Mouse (Mus musculus): ENCODE results near the gene Svs4. TPM values are rescaled to one million over a fixed set of nuclear protein-coding genes. Genes with fewer than 3 reads are reported as not detected.

Svs4 gene
- polyA plus RNA-seq, 1 experiment from 2014 or later = not detected

DNA sequence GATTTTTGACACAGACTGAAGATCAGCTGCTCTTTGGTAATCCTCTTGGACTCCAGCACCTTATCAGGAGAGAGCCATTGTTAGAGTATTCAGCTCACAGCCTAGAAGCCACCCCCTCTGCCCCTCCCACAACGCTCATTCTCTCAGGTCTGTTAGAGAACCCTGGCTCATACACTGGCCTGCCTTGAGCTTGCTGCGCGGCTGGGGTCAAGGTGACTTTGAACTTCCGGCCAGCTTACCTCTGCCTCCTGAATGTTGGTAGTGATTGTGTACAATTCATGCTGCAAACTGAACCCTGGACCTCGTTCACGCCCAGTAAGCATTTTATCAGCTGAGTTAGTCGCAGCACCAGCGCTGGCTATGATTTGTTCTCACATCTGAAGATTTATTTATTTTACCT, 45.6 kb downstream of the Svs4 start:
- ATAC-seq (ENCODE audit: insufficient read depth) (no peak), DNase-seq (no peak)
- no peaks in the 10 kb centered on the region for H3K9me3 ChIP-seq (ENCODE audit: low read depth, low read length)
- H3K4me1 ChIP-seq (ENCODE audit: insufficient read depth) = no peaks in the 10 kb centered on the region
- H3K4me3 ChIP-seq (ENCODE audit: low read depth, low read length) = no peak overlapping the region
- H3K4me2 ChIP-seq = no peak overlapping the region
- no peaks in the 10 kb centered on the region for H3K27me3 ChIP-seq (ENCODE audit: insufficient read depth, low read length)
- WGBS = 69% methylated on average over 8 of the region's 8 CpGs
- H3K27ac ChIP-seq (ENCODE audit: low read depth) = no peak overlapping the region
- H3K9ac ChIP-seq = no peak overlapping the region
- no peaks in the 10 kb centered on the region for H3K36me3 ChIP-seq (ENCODE audit: insufficient read depth)
- no peak for TF ChIP-seq CTCF (IDR thresholded peaks at IDR 0.05; ENCODE audit: low read depth)

GRCm38 (mm10) chr2:164228361-164229070, 49.7 kb downstream of the Svs4 start:
- Histone ChIP-seq H3K4me3 (ENCODE audit: low read depth, low read length) (no peak overlapping the region), H3K9ac (no peak overlapping the region), H3K27me3 (ENCODE audit: insufficient read depth, low read length) (no peaks in the 10 kb centered on the region), H3K36me3 (ENCODE audit: insufficient read depth) (no peaks in the 10 kb centered on the region), H3K4me2 (no peak overlapping the region), H3K4me1 (ENCODE audit: insufficient read depth) (no peaks in the 10 kb centered on the region), H3K9me3 (ENCODE audit: low read depth, low read length) (no peaks in the 10 kb centered on the region), H3K27ac (ENCODE audit: low read depth) (no peak overlapping the region)
- no peak for ATAC-seq (ENCODE audit: insufficient read depth)
- no peak for TF ChIP-seq CTCF (IDR thresholded peaks at IDR 0.05; ENCODE audit: low read depth)
- 81% methylated on average over 8 of the region's 8 CpGs for WGBS
- no peak for DNase-seq

Other genes with a start within 250 kb of the Svs4 start
- 30.7 and 33.7 TPM in 2 replicates for gene Stk4, start 208.1 kb downstream of the Svs4 start, polyA plus RNA-seq (2014; fragmentation: Nextera tagmentation; extraction: Ambion mirVana)
- gene Tomm34, start 207.3 kb downstream of the Svs4 start, polyA plus RNA-seq (2014; fragmentation: Nextera tagmentation; extraction: Ambion mirVana) = 54.2 and 54.4 TPM in 2 replicates
- gene Kcns1, start 107.3 kb downstream of the Svs4 start, polyA plus RNA-seq (2014; fragmentation: Nextera tagmentation; extraction: Ambion mirVana) = not detected in 2 replicates
- gene Wfdc5, start 95.7 kb downstream of the Svs4 start, polyA plus RNA-seq (2014; fragmentation: Nextera tagmentation; extraction: Ambion mirVana) = not detected in 2 replicates
- gene Wfdc12, start 87.9 kb downstream of the Svs4 start, polyA plus RNA-seq (2014; fragmentation: Nextera tagmentation; extraction: Ambion mirVana) = not detected in 2 replicates
- gene Wfdc15a, start 78.3 kb downstream of the Svs4 start, polyA plus RNA-seq (2014; fragmentation: Nextera tagmentation; extraction: Ambion mirVana) = not detected in 2 replicates
- not detected in 2 replicates for gene Wfdc15b, start 56.8 kb downstream of the Svs4 start, polyA plus RNA-seq (2014; fragmentation: Nextera tagmentation; extraction: Ambion mirVana)
- gene Svs2, start 40.0 kb downstream of the Svs4 start, polyA plus RNA-seq (2014; fragmentation: Nextera tagmentation; extraction: Ambion mirVana) = not detected in 2 replicates
- not detected in 2 replicates for gene Svs3b, start 21.8 kb downstream of the Svs4 start, polyA plus RNA-seq (2014; fragmentation: Nextera tagmentation; extraction: Ambion mirVana)
- not detected in 2 replicates for gene Svs3a, start 10.8 kb upstream of the Svs4 start, polyA plus RNA-seq (2014; fragmentation: Nextera tagmentation; extraction: Ambion mirVana)
- not detected in 2 replicates for gene Svs6, start 38.3 kb upstream of the Svs4 start, polyA plus RNA-seq (2014; fragmentation: Nextera tagmentation; extraction: Ambion mirVana)
- not detected in 2 replicates for gene Svs5, start 54.3 kb upstream of the Svs4 start, polyA plus RNA-seq (2014; fragmentation: Nextera tagmentation; extraction: Ambion mirVana)
- 0.73 and 0.86 TPM in 2 replicates for gene Slpi, start 110.6 kb upstream of the Svs4 start, polyA plus RNA-seq (2014; fragmentation: Nextera tagmentation; extraction: Ambion mirVana)
- gene Rbpjl, start 124.7 kb upstream of the Svs4 start, polyA plus RNA-seq (2014; fragmentation: Nextera tagmentation; extraction: Ambion mirVana) = 4.9 and 5.1 TPM in 2 replicates
- gene Matn4, start 126.7 kb upstream of the Svs4 start, polyA plus RNA-seq (2014; fragmentation: Nextera tagmentation; extraction: Ambion mirVana) = 5.5 and 6.7 TPM in 2 replicates
- gene Sdc4, start 165.4 kb upstream of the Svs4 start, polyA plus RNA-seq (2014; fragmentation: Nextera tagmentation; extraction: Ambion mirVana) = 101 and 103 TPM in 2 replicates
- gene Sys1, start 178.5 kb upstream of the Svs4 start, polyA plus RNA-seq (2014; fragmentation: Nextera tagmentation; extraction: Ambion mirVana) = 65.6 and 68.7 TPM in 2 replicates
- gene Gm20458, start 182.5 kb upstream of the Svs4 start, polyA plus RNA-seq (2014; fragmentation: Nextera tagmentation; extraction: Ambion mirVana) = 14.4 and 14.9 TPM in 2 replicates
- gene Trp53tg5, start 195.3 kb upstream of the Svs4 start, polyA plus RNA-seq (2014; fragmentation: Nextera tagmentation; extraction: Ambion mirVana) = not detected in 2 replicates
- gene Dbndd2, start 207.6 kb upstream of the Svs4 start, polyA plus RNA-seq (2014; fragmentation: Nextera tagmentation; extraction: Ambion mirVana) = 4.4 and 5.3 TPM in 2 replicates
- 70.1 and 71.0 TPM in 2 replicates for gene Pigt, start 219.1 kb upstream of the Svs4 start, polyA plus RNA-seq (2014; fragmentation: Nextera tagmentation; extraction: Ambion mirVana)